Mouse (Mus musculus): ENCODE measurements around the gene Nif3l1.

The Nif3l1 gene

GRCm38 (mm10) chr1:58445143-58445722 lies at the start of gene Nif3l1, which contains the start of gene Ppil3:
TSS of gene Nif3l1 (plus strand) at chr1:58445151.
TSS of gene Ppil3 (minus strand) at chr1:58445486.
- peak; percentile 82 for DNase-seq

GRCm38 (mm10) chr1:58395341-58395740 lies 49.6 kb upstream of the Nif3l1 start:
- no peak for DNase-seq

GRCm38 (mm10) chr1:58396179-58396578 lies 48.8 kb upstream of the Nif3l1 start:
- no peak for DNase-seq

- no peak for DNase-seq
Observed at GRCm38 (mm10) chr1:58397731-58398130, 47.2 kb upstream of the Nif3l1 start.

- DNase-seq, result no peak
Observed at GRCm38 (mm10) chr1:58401396-58401795, 43.6 kb upstream of the Nif3l1 start.

GRCm38 (mm10) chr1:58403745-58404144 lies 41.2 kb upstream of the Nif3l1 start:
- no peak for DNase-seq

GRCm38 (mm10) chr1:58407321-58407720 lies 37.6 kb upstream of the Nif3l1 start:
- no peak for DNase-seq

- DNase-seq, result no peak
Observed at GRCm38 (mm10) chr1:58408141-58408540, 36.8 kb upstream of the Nif3l1 start.

GRCm38 (mm10) chr1:58409553-58410197 lies 35.3 kb upstream of the Nif3l1 start:
- no peak for DNase-seq

- DNase-seq, result no peak
Observed at GRCm38 (mm10) chr1:58410198-58410588, 34.8 kb upstream of the Nif3l1 start.

- DNase-seq, result no peak
Observed at GRCm38 (mm10) chr1:58410776-58411175, 34.2 kb upstream of the Nif3l1 start.

GRCm38 (mm10) chr1:58415442-58415841 lies 29.5 kb upstream of the Nif3l1 start:
- no peak for DNase-seq

- no peak for DNase-seq
Observed at GRCm38 (mm10) chr1:58416048-58416447, 28.9 kb upstream of the Nif3l1 start.

GRCm38 (mm10) chr1:58420032-58420431 lies 24.9 kb upstream of the Nif3l1 start:
- no peak for DNase-seq

GRCm38 (mm10) chr1:58420961-58421360 lies 24.0 kb upstream of the Nif3l1 start:
- no peak for DNase-seq

- DNase-seq, result peak; percentile 27
Observed at GRCm38 (mm10) chr1:58422879-58423278, 22.1 kb upstream of the Nif3l1 start.

- peak; percentile 97 for DNase-seq
Observed at GRCm38 (mm10) chr1:58423371-58424248, 21.3 kb upstream of the Nif3l1 start, which contains the start of gene Clk1. TSS of gene Clk1 (minus strand) at chr1:58424066.

GRCm38 (mm10) chr1:58424551-58424950 lies 20.4 kb upstream of the Nif3l1 start:
- no peak for DNase-seq

- peak; percentile 19 for DNase-seq
Observed at GRCm38 (mm10) chr1:58444691-58445090, 260 bp upstream of the Nif3l1 start.

- no peak for DNase-seq
Observed at GRCm38 (mm10) chr1:58445861-58446260, 910 bp downstream of the Nif3l1 start.

- DNase-seq, result no peak
Observed at GRCm38 (mm10) chr1:58447766-58448165, 2.8 kb downstream of the Nif3l1 start.

- no peak for DNase-seq
Observed at GRCm38 (mm10) chr1:58448396-58448795, 3.4 kb downstream of the Nif3l1 start.

GRCm38 (mm10) chr1:58454316-58454715 lies 9.4 kb downstream of the Nif3l1 start:
- DNase-seq, result no peak

GRCm38 (mm10) chr1:58458175-58458574 lies 13.2 kb downstream of the Nif3l1 start:
- DNase-seq, result no peak
